Mouse (Mus musculus): ENCODE measurements around the gene Lypd6. TPM values are rescaled to one million over a fixed set of nuclear protein-coding genes. Genes with fewer than 3 reads are reported as not detected.

Lypd6 gene
- polyA plus RNA-seq (2014; fragmentation: Nextera tagmentation; extraction: Ambion mirVana) = 8.4 and 12.7 TPM in 2 replicates

DNA sequence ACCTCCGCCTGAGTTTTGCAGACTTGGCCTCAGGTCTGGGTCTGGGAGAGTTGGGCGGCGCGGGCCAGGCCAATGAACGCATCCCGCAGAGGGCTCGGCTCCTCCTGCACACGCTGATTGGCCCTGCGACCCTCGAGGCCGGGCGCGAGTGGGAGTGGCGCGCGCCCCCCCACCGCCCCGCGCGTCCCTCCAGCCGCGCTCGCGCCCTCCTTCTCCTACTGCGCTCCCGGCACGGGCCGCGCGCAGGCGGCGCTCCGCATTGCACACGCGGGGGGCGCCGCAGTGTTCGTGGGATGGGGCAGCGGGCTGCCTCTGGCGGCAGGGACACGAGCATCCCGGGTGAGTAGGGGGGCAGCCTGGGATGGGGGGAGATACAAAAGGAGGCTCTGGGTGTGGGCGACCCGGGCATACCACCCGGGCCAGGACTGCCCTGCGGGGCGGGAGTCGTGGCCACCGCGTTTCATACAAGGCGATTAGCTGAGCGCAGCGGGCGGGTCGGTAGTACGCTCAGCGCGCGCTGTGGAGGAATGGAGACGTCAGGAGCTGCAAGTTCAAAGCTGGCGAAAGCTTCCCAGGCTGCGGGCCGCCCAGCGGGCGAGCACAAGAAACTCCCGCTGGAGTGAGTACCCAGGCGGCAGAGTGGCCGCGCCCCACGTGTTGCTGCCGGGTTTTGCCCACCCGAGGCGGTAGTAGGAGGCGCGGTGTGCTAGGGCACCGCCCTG, at the start of gene Lypd6:
Lypd6 (plus strand) TSS at position 184 of the 722 bp plus-strand sequence.
- peak within 1 kb of the TSS; percentile 92 for H3K4me2 ChIP-seq (replicated peaks; ENCODE audit: low read depth, low read length)
- no peaks in the 10 kb centered on the region for H3K36me3 ChIP-seq (ENCODE audit: control insufficient read depth, insufficient read depth, low read length)
- ATAC-seq (ENCODE audit: low FRiP score, low TSS enrichment) = peak; percentile 98
- H3K27ac ChIP-seq (ENCODE audit: low read depth, low read length) = peak within 1 kb of the TSS; percentile 52
- H3K9me3 ChIP-seq (ENCODE audit: control insufficient read depth, low read length) = no peaks in the 10 kb centered on the region
- H3K27me3 ChIP-seq (ENCODE audit: control insufficient read depth, insufficient read depth, low read length) = 0 out of 2 replicates have a peak, but pooled peaks cover 4% of the 10 kb centered on the region
- no peaks in the 10 kb centered on the region for H3K4me1 ChIP-seq (ENCODE audit: control insufficient read depth, insufficient read depth, low read length)
- peak within 1 kb of the TSS; percentile 55 for H3K4me3 ChIP-seq (ENCODE audit: low read length)
- H3K9ac ChIP-seq (ENCODE audit: low read depth, low read length) = peak within 1 kb of the TSS; percentile 52
- WGBS = under 1% methylated on average over 76 of the region's 76 CpGs

DNA sequence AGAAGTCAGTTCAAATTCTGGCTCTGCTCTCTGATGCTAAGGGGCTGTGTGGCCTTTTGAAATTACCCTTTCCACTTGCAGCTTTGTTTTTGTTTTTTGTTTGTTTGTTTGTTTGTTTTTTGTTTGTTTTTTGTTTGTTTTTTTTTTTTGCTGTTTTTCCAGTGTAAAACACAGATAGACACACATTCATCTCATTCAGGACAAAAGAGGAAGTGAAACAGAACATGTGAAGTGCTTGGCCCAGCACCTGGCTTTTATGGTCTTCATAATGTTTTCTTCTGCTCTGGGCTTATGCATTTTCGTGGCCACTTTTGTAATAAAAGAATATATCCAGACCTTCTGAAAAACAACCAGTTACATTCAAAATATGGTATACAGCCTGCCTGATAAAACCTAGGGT, 46.8 kb upstream of the Lypd6 start:
- H3K4me1 ChIP-seq (ENCODE audit: control insufficient read depth, insufficient read depth, low read length) = no peaks in the 10 kb centered on the region
- H3K9me3 ChIP-seq (ENCODE audit: control insufficient read depth, low read length) = no peaks in the 10 kb centered on the region
- 90% methylated on average over 1 of the region's 1 CpGs for WGBS
- H3K4me2 ChIP-seq (replicated peaks; ENCODE audit: low read depth, low read length) = no peak overlapping the region
- no peak overlapping the region for H3K27ac ChIP-seq (ENCODE audit: low read depth, low read length)
- no peaks in the 10 kb centered on the region for H3K36me3 ChIP-seq (ENCODE audit: control insufficient read depth, insufficient read depth, low read length)
- no peak overlapping the region for H3K9ac ChIP-seq (ENCODE audit: low read depth, low read length)
- no peak overlapping the region for H3K4me3 ChIP-seq (ENCODE audit: low read length)
- no peak for ATAC-seq (ENCODE audit: low FRiP score, low TSS enrichment)
- H3K27me3 ChIP-seq (ENCODE audit: control insufficient read depth, insufficient read depth, low read length) = no peaks in the 10 kb centered on the region

DNA sequence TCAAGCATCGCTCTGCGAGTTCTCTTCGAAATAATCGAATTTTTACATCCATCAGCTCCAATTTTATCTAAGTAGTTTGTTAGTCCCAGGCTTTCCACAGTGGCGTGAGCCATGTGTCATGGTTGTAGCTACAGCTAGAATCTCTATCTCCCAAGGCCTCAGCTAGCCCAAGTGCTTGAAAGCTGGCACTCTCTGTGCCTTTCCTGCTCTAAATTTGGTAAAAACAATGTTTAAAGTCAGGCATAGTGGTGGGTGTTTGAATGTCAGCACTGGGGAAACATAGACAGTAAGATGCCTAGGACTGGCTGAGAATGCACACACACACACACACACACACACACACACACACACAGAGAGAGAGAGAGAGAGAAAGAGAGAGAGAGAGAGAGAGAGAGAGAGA, 40.7 kb upstream of the Lypd6 start:
- WGBS = 89% methylated on average over 5 of the region's 5 CpGs

DNA sequence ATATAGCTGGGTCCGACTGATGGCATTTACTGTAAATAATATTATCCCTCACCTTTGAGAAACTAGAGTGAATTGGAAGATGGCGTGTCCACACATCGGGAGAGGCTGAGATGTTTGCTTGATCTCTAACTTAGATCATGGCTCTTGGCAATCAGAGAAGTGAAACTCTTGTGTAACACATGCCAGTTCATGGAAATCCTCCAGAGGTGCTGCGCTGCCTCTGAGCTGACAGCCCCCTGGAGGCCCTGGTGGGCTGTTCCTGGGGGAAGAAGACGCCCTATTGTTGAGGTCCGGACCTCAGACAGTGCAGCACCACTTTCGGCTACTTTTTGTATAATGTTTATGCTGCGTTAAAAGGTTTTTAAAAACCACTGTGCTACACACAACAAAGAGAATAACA, 37.3 kb upstream of the Lypd6 start:
- no peaks in the 10 kb centered on the region for H3K4me1 ChIP-seq (ENCODE audit: control insufficient read depth, insufficient read depth, low read length)
- H3K9ac ChIP-seq (ENCODE audit: low read depth, low read length) = no peak overlapping the region
- ATAC-seq (ENCODE audit: low FRiP score, low TSS enrichment) = no peak
- H3K4me2 ChIP-seq (replicated peaks; ENCODE audit: low read depth, low read length) = no peak overlapping the region
- WGBS = 77% methylated on average over 8 of the region's 8 CpGs
- no peak overlapping the region for H3K4me3 ChIP-seq (ENCODE audit: low read length)
- no peaks in the 10 kb centered on the region for H3K36me3 ChIP-seq (ENCODE audit: control insufficient read depth, insufficient read depth, low read length)
- no peaks in the 10 kb centered on the region for H3K9me3 ChIP-seq (ENCODE audit: control insufficient read depth, low read length)
- H3K27me3 ChIP-seq (ENCODE audit: control insufficient read depth, insufficient read depth, low read length) = no peaks in the 10 kb centered on the region
- no peak overlapping the region for H3K27ac ChIP-seq (ENCODE audit: low read depth, low read length)

More for the DNA sequence above, 40.7 kb upstream of the Lypd6 start:
- Histone ChIP-seq H3K9ac (ENCODE audit: low read depth, low read length) (no peak overlapping the region), H3K4me1 (ENCODE audit: control insufficient read depth, insufficient read depth, low read length) (no peaks in the 10 kb centered on the region), H3K4me3 (ENCODE audit: low read length) (no peak overlapping the region), H3K27me3 (ENCODE audit: control insufficient read depth, insufficient read depth, low read length) (no peaks in the 10 kb centered on the region), H3K27ac (ENCODE audit: low read depth, low read length) (no peak overlapping the region), H3K9me3 (ENCODE audit: control insufficient read depth, low read length) (no peaks in the 10 kb centered on the region), H3K36me3 (ENCODE audit: control insufficient read depth, insufficient read depth, low read length) (no peaks in the 10 kb centered on the region), H3K4me2 (replicated peaks; ENCODE audit: low read depth, low read length) (no peak overlapping the region)
- no peak for ATAC-seq (ENCODE audit: low FRiP score, low TSS enrichment)

DNA sequence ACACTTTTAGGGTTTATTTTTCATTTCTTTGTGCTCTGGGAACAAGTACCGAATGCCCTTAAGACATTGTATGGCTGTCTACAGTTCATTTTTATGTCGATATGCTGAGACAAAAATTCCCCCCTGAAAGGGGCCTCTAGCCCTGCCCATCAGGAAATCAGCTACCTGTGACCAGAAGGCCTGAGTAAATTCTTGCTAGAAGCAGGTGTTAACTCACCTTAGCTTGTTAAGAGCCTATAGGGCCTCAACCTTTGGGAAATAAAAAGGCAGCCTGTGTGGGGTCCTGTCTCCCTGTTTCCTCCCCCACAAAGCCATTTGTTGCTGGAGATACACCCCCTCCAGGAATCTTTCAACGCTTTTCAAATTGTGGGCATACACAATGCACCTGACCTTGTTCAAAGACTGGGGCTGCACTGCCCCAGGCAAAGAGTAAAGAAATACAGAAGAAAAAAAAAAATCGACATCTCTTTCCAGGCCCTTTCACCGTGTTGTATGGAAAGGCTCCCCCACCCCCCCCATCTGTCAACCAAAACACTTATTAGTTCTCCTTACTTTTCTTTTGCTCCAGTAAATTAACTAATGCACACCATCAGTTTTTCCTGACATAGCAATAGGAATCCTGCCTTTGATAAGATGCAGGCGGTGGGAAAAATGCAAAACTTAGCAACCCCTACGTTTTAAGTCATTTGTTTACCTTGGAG, 21.9 kb upstream of the Lypd6 start:
- Histone ChIP-seq H3K9me3 (ENCODE audit: control insufficient read depth, low read length) (no peaks in the 10 kb centered on the region), H3K36me3 (ENCODE audit: control insufficient read depth, insufficient read depth, low read length) (no peaks in the 10 kb centered on the region), H3K27ac (ENCODE audit: low read depth, low read length) (no peak overlapping the region), H3K4me1 (ENCODE audit: control insufficient read depth, insufficient read depth, low read length) (no peaks in the 10 kb centered on the region), H3K4me2 (replicated peaks; ENCODE audit: low read depth, low read length) (no peak overlapping the region), H3K9ac (ENCODE audit: low read depth, low read length) (no peak overlapping the region), H3K4me3 (ENCODE audit: low read length) (no peak overlapping the region), H3K27me3 (ENCODE audit: control insufficient read depth, insufficient read depth, low read length) (no peaks in the 10 kb centered on the region)
- ATAC-seq (ENCODE audit: low FRiP score, low TSS enrichment) = no peak; the same call in 1 of the 2 replicates
- 56% methylated on average over 7 of the region's 7 CpGs for WGBS

DNA sequence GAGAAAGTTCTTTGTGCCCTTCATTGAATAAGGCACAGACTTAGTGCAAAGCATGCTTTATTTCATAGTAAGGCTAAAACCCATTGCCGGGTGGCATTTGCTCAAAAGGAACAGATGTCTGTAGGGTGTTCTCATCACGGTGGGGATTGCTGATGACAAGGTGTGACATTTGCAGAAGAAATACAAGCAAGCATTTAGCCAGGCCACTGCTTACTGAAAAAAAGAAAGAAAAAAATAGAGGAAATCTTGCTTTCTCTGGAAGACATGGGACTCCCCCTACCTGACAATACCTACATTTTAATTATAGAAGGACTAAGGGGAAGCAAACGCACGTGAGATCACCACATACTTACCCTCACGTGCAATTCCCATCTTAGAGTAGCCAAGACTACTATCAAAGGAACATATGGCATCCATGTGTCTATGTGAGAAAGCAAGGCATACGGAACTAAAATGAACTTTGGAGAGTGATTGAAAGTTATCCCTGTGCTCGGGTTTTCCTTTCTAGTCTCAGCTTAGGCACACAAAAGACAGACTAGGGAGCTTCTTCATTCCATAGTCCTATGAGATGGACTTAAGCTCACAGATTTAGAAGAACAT, 21.3 kb upstream of the Lypd6 start:
- Histone ChIP-seq H3K4me3 (ENCODE audit: low read length) (no peak overlapping the region), H3K9me3 (ENCODE audit: control insufficient read depth, low read length) (no peaks in the 10 kb centered on the region), H3K9ac (ENCODE audit: low read depth, low read length) (no peak overlapping the region), H3K36me3 (ENCODE audit: control insufficient read depth, insufficient read depth, low read length) (no peaks in the 10 kb centered on the region), H3K27ac (ENCODE audit: low read depth, low read length) (no peak overlapping the region), H3K4me1 (ENCODE audit: control insufficient read depth, insufficient read depth, low read length) (no peaks in the 10 kb centered on the region), H3K4me2 (replicated peaks; ENCODE audit: low read depth, low read length) (no peak overlapping the region), H3K27me3 (ENCODE audit: control insufficient read depth, insufficient read depth, low read length) (no peaks in the 10 kb centered on the region)
- 75% methylated on average over 7 of the region's 7 CpGs for WGBS
- no peak for ATAC-seq (ENCODE audit: low FRiP score, low TSS enrichment)

DNA sequence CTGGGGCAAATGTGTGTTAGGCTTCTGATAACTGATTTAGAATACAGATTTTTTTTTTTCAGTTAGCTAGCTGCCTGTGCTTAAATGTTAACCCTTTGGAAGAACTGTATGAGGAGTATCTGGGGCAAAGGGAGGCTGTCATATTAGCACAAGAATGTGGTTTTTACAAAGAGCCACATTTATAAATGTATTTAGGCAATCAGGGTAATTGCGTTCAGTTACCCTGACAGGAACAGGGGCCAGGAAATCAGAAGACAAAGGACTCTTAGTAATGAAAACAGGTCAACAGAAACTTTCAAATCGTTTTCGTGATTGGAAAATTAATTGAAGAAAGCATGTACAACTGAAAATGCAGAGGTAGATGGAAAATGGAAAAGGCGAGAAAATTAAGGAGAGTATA, 20.4 kb upstream of the Lypd6 start:
- H3K27me3 ChIP-seq (ENCODE audit: control insufficient read depth, insufficient read depth, low read length) = no peaks in the 10 kb centered on the region
- H3K4me1 ChIP-seq (ENCODE audit: control insufficient read depth, insufficient read depth, low read length) = no peaks in the 10 kb centered on the region
- no peak overlapping the region for H3K4me2 ChIP-seq (replicated peaks; ENCODE audit: low read depth, low read length)
- H3K27ac ChIP-seq (ENCODE audit: low read depth, low read length) = no peak overlapping the region
- WGBS = 83% methylated on average over 4 of the region's 4 CpGs
- no peak for ATAC-seq (ENCODE audit: low FRiP score, low TSS enrichment)
- H3K9ac ChIP-seq (ENCODE audit: low read depth, low read length) = no peak overlapping the region
- H3K9me3 ChIP-seq (ENCODE audit: control insufficient read depth, low read length) = no peaks in the 10 kb centered on the region
- no peaks in the 10 kb centered on the region for H3K36me3 ChIP-seq (ENCODE audit: control insufficient read depth, insufficient read depth, low read length)
- H3K4me3 ChIP-seq (ENCODE audit: low read length) = no peak overlapping the region

DNA sequence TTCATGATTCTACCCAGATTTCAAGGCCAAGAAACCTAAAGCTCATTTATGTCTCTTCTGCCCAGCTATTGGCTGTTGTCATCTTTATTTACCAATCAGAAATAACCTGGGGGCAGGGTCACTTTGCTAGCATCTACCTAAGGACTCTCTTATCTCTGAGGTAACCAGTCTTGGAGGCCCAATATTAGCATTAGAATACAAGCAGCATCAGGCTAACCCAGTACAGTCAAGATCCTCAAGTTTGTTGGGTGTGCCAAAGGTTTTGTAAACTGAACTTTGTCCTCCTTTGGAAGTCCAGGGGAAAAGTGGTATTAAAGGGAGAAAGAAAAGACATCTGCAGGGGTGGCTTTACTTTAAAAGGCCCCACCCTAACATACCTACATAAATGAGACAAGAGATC, 17.8 kb upstream of the Lypd6 start:
- Histone ChIP-seq H3K36me3 (ENCODE audit: control insufficient read depth, insufficient read depth, low read length) (no peaks in the 10 kb centered on the region), H3K4me2 (replicated peaks; ENCODE audit: low read depth, low read length) (no peak overlapping the region), H3K9ac (ENCODE audit: low read depth, low read length) (no peak overlapping the region), H3K4me1 (ENCODE audit: control insufficient read depth, insufficient read depth, low read length) (no peaks in the 10 kb centered on the region), H3K27ac (ENCODE audit: low read depth, low read length) (no peak overlapping the region), H3K27me3 (ENCODE audit: control insufficient read depth, insufficient read depth, low read length) (no peaks in the 10 kb centered on the region), H3K4me3 (ENCODE audit: low read length) (no peak overlapping the region), H3K9me3 (ENCODE audit: control insufficient read depth, low read length) (no peaks in the 10 kb centered on the region)
- ATAC-seq (ENCODE audit: low FRiP score, low TSS enrichment) = no peak

DNA sequence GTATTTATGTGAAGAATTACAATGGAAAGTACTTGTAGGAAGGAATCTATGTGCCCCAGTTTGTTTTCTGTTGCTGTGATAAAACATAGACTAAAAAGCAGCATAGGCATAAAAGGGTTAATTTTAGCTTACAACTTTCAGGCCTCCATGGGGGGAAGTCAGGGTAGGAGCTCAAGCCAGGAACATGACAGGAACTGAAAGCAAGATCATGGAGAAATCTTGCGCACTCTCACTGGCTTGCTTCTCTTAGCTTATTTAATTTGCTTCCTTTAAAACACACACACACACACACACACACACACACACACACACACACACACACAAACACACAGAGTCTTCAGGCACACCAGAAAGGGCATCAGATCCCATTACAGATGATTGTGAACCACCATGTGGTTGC, 12.3 kb upstream of the Lypd6 start:
- no peak overlapping the region for H3K4me2 ChIP-seq (replicated peaks; ENCODE audit: low read depth, low read length)
- H3K4me3 ChIP-seq (ENCODE audit: low read length) = no peak overlapping the region
- H3K27ac ChIP-seq (ENCODE audit: low read depth, low read length) = no peak overlapping the region
- no peaks in the 10 kb centered on the region for H3K9me3 ChIP-seq (ENCODE audit: control insufficient read depth, low read length)
- WGBS = 79% methylated on average over 1 of the region's 1 CpGs
- no peak for ATAC-seq (ENCODE audit: low FRiP score, low TSS enrichment)
- H3K27me3 ChIP-seq (ENCODE audit: control insufficient read depth, insufficient read depth, low read length) = no peaks in the 10 kb centered on the region
- H3K36me3 ChIP-seq (ENCODE audit: control insufficient read depth, insufficient read depth, low read length) = no peaks in the 10 kb centered on the region
- H3K9ac ChIP-seq (ENCODE audit: low read depth, low read length) = no peak overlapping the region
- no peaks in the 10 kb centered on the region for H3K4me1 ChIP-seq (ENCODE audit: control insufficient read depth, insufficient read depth, low read length)
